Mouse (Mus musculus) hindbrain, postnatal 0 days (tissue): ENCODE data around the gene Kdm4a. TPM values are rescaled to one million over a fixed set of nuclear protein-coding genes. Genes with fewer than 3 reads are reported as not detected.

ENCODE experiments used
- ATAC-seq: fragments of 200-750 bp; cut with Nextera tagmentation; 2 replicates; pipeline ENCODE4 v1.8.0; 2017; ENCODE audit warnings: mild to moderate bottlenecking, moderate TSS enrichment, moderate library complexity
- DNase-seq: peaks from one replicate; pipeline ENCODE4 v3.0.0-alpha.2; 2015; ENCODE audit warnings: low spot score
- H3K27ac ChIP-seq: fragments of 300-500 bp; sonication (generic); 2 replicates; pipeline ENCODE4 v1.5.1; 2014; ENCODE audit warnings: mild to moderate bottlenecking
- H3K27me3 ChIP-seq: fragments of 300-500 bp; sonication (generic); 2 replicates; pipeline ENCODE4 v1.6.1; 2014; ENCODE audit warnings: low read length, mixed read lengths; ENCODE audit not compliant: insufficient read depth
- H3K36me3 ChIP-seq: fragments of 300-500 bp; sonication (generic); 2 replicates; pipeline ENCODE4 v1.6.1; 2014; ENCODE audit warnings: low read length, mixed read lengths; ENCODE audit not compliant: insufficient read depth
- H3K4me1 ChIP-seq: fragments of 300-500 bp; sonication (generic); 2 replicates; pipeline ENCODE4 v1.6.1; 2014; ENCODE audit warnings: antibody characterized with exemption, low read length, mixed read lengths; ENCODE audit not compliant: insufficient read depth
- H3K4me2 ChIP-seq: fragments of 300-500 bp; sonication (generic); 2 replicates; pipeline ENCODE4 v1.6.1; 2014; ENCODE audit warnings: low read depth, mild to moderate bottlenecking, low read length, moderate library complexity, mixed read lengths
- H3K4me3 ChIP-seq: fragments of 300-500 bp; sonication (generic); 2 replicates; pipeline ENCODE4 v1.5.1; 2014; ENCODE audit warnings: low read length
- H3K9ac ChIP-seq: fragments of 300-500 bp; sonication (generic); replicated peaks from 2 replicates; pipeline ENCODE4 v1.6.1; 2014; ENCODE audit warnings: mild to moderate bottlenecking, low read length, moderate library complexity, mixed read lengths
- H3K9me3 ChIP-seq: fragments of 300-500 bp; sonication (generic); 2 replicates; pipeline ENCODE4 v1.6.1; 2016; ENCODE audit warnings: low read length, mixed read lengths
- CTCF ChIP-seq: IDR thresholded peaks from 2 replicates; pipeline ENCODE4 v1.5.1; 2016; ENCODE audit warnings: antibody characterized with exemption, control low read depth, low read depth
- WGBS: fragments of 180-500 bp; shearing (Covaris S2); extraction: QIAGEN DNeasy Blood & Tissue Kit; methylation state at CpG from one replicate; pipeline ENCODE4 v1.1.7; 2014; 5-methylcytosine and 5-hydroxymethylcytosine counted together
- polyA plus RNA-seq: library from polyadenylated mRNA; unstranded; fragments of >200 nt; fragmentation: Nextera tagmentation; extraction: Ambion mirVana; gene quantifications from 2 replicates; pipeline ENCODE4 v1.2.1, GENCODE M21; 2015
- total RNA-seq: library from RNA; depleted of rRNA; stranded (reverse); fragments of >200 nt; gene quantifications from 2 replicates; pipeline ENCODE4 v1.2.3, GENCODE M21; 2014

Kdm4a gene
- total and polyA plus RNA-seq, 2 experiments from 2014 or later = 33.6 to 87.1 TPM

GRCm38 (mm10) chr4:118105256-118106053, 74.4 kb downstream of the Kdm4a start:
- 89% methylated on average over 3 of the region's 3 CpGs for WGBS
- Histone ChIP-seq H3K9me3 (no peaks in the 10 kb centered on the region), H3K27me3 (no peaks in the 10 kb centered on the region), H3K36me3 (no peaks in the 10 kb centered on the region), H3K4me1 (no peaks in the 10 kb centered on the region), H3K9ac (no peak overlapping the region), H3K27ac (no peak overlapping the region), H3K4me3 (no peak overlapping the region), H3K4me2 (no peak overlapping the region)
- no peak for TF ChIP-seq CTCF
- DNase-seq (no peak), ATAC-seq (no peak)

- H3K4me2 ChIP-seq = no peak overlapping the region
- H3K27me3 ChIP-seq = no peaks in the 10 kb centered on the region
- no peak overlapping the region for H3K9ac ChIP-seq
- no peak overlapping the region for H3K27ac ChIP-seq
- DNase-seq (no peak), ATAC-seq (no peak)
- 84% methylated on average over 8 of the region's 8 CpGs for WGBS
- H3K9me3 ChIP-seq = no peaks in the 10 kb centered on the region
- H3K36me3 ChIP-seq = no peaks in the 10 kb centered on the region
- no peak for TF ChIP-seq CTCF
- no peak overlapping the region for H3K4me3 ChIP-seq
- H3K4me1 ChIP-seq = no peaks in the 10 kb centered on the region
Observed at GRCm38 (mm10) chr4:118103280-118103830, 76.5 kb downstream of the Kdm4a start.

DNA sequence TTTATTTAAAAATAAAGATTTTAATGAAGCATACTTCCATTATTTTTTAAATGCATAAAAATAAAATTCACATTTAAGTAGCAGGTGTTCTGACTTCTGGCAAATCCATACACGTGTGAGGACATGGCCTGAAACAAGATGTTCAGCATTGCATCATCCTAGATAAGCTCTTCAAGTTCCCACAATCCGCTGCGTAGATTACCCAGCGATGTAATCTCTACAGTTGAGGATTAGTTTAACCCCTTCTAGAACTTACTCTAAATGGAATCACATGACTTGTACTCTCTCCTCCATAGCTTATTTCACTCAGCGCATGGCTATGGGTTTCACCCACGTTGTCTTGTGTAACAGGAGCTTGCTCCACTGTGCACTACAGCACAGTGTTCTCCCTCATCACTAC, 78.3 kb downstream of the Kdm4a start:
- H3K9me3 ChIP-seq = no peaks in the 10 kb centered on the region
- no peak for TF ChIP-seq CTCF
- no peaks in the 10 kb centered on the region for H3K4me1 ChIP-seq
- ATAC-seq (no peak), DNase-seq (no peak)
- H3K36me3 ChIP-seq = no peaks in the 10 kb centered on the region
- no peak overlapping the region for H3K9ac ChIP-seq
- no peaks in the 10 kb centered on the region for H3K27me3 ChIP-seq
- WGBS = 86% methylated on average over 6 of the region's 6 CpGs
- no peak overlapping the region for H3K4me3 ChIP-seq
- H3K27ac ChIP-seq = no peak overlapping the region
- no peak overlapping the region for H3K4me2 ChIP-seq

DNA sequence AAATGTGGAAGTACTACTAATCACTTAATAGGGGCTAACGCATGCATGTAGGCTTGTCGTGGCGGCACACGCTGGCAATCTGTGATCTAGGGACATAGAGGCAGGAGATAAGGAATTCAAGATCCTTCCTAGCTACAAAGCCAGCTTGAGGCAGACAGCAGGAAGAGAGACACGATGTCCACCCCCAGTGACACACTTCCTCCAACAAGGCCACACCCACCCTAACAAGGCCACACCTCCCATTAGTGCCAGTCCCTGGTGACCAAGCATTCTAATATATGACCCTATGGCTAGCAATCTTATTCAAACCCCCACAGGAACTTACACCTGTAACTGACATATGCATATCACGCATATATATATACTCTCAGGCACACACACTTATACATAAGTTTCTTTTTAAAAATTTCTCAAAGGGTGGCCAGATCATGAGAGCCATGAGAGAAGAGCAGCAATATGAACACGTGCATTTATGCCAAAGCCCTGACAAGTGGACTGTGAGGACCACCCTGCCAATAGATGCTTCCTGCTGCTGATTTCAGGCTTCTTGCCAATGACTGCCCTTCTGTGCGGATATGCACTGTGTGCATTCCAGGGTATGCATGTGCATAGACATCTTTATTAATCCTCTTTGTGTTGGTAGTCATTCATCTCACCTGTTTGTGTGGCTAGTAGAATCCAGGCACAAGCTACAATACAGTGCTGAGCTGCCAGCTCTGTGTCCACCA, 80.0 kb downstream of the Kdm4a start:
- Histone ChIP-seq H3K27me3 (no peaks in the 10 kb centered on the region), H3K27ac (no peak overlapping the region), H3K4me2 (no peak overlapping the region), H3K9ac (no peak overlapping the region), H3K36me3 (no peaks in the 10 kb centered on the region), H3K4me3 (no peak overlapping the region), H3K9me3 (no peaks in the 10 kb centered on the region), H3K4me1 (no peaks in the 10 kb centered on the region)
- ATAC-seq (peak; percentile 71; the same call in 1 of the 2 replicates), DNase-seq (peak; percentile 66)
- TF ChIP-seq CTCF = no peak
- WGBS = 79% methylated on average over 8 of the region's 8 CpGs

- ATAC-seq (no peak), DNase-seq (no peak)
- no peaks in the 10 kb centered on the region for H3K36me3 ChIP-seq
- WGBS = 83% methylated on average over 6 of the region's 6 CpGs
- no peaks in the 10 kb centered on the region for H3K4me1 ChIP-seq
- H3K27ac ChIP-seq = no peak overlapping the region
- H3K9ac ChIP-seq = no peak overlapping the region
- H3K4me2 ChIP-seq = no peak overlapping the region
- H3K4me3 ChIP-seq = no peak overlapping the region
- no peaks in the 10 kb centered on the region for H3K27me3 ChIP-seq
- no peaks in the 10 kb centered on the region for H3K9me3 ChIP-seq
- TF ChIP-seq CTCF = no peak
Observed at GRCm38 (mm10) chr4:118098571-118098970, 81.3 kb downstream of the Kdm4a start.

GRCm38 (mm10) chr4:118096069-118096468, 83.8 kb downstream of the Kdm4a start:
- Histone ChIP-seq H3K27ac (no peak overlapping the region), H3K4me1 (no peaks in the 10 kb centered on the region)
- 72% methylated on average over 6 of the region's 6 CpGs for WGBS

More at GRCm38 (mm10) chr4:118096069-118096468, 83.8 kb downstream of the Kdm4a start:
- no peak overlapping the region for H3K9ac ChIP-seq
- H3K4me3 ChIP-seq = no peak overlapping the region
- DNase-seq (no peak), ATAC-seq (0 out of 2 replicates have a peak, but pooled peaks have one; percentile 38)
- H3K27me3 ChIP-seq = no peaks in the 10 kb centered on the region
- H3K4me2 ChIP-seq = no peak overlapping the region
- H3K36me3 ChIP-seq = no peaks in the 10 kb centered on the region
- no peaks in the 10 kb centered on the region for H3K9me3 ChIP-seq
- no peak for TF ChIP-seq CTCF
